Mouse (Mus musculus) thymus, postnatal 0 days (tissue): ENCODE data around the gene Def6. TPM values are rescaled to one million over a fixed set of nuclear protein-coding genes. Genes with fewer than 3 reads are reported as not detected.

ENCODE experiments used
- DNase-seq: peaks from one replicate; pipeline ENCODE4 v3.0.0-alpha.2; 2015; ENCODE audit warnings: low spot score
- polyA plus RNA-seq: library from polyadenylated mRNA; unstranded; fragments of >200 nt; fragmentation: Nextera tagmentation; extraction: Ambion mirVana; gene quantifications from 2 replicates; pipeline ENCODE4 v1.2.1, GENCODE M21; 2015

Gene Def6
- polyA plus RNA-seq, 1 experiment from 2014 or later: 234 TPM

DNA sequence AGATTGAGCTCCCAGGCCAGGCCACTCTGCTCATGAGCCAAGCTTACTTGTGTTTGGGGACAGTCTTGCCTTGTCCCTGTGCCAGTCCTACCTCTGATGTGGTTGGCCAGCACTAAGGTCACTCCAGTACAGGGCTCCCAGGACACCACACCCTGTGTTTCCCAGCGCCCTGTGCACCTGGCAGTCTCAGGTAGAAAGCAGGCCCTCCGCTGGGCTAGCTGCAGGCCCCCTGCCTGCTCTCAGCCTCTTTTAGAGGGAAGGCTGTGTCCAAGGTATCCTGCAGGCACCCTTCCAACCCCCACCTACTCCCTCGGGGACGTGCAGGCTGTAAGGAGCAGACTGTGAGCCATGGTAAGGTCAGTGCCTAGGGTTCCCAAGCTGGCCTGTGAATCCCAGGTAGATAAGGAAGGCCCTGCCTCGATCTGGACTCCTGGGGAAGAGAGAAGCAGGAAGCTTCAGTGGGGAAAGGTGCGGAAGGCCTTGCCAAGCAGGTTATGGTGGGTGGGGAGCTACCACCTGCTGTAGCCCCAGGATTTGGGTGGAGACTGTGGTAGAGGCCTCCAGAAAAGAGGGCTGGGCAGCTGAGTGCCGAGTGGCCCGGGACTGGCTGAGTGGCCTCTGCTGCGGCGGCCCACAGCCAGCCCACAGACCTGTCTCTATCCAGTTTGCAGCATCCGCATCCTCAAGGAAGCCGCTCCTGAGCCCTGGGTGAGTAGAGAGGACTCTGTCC is 64.1 kb downstream of the Def6 start:
- no peak for DNase-seq

DNA sequence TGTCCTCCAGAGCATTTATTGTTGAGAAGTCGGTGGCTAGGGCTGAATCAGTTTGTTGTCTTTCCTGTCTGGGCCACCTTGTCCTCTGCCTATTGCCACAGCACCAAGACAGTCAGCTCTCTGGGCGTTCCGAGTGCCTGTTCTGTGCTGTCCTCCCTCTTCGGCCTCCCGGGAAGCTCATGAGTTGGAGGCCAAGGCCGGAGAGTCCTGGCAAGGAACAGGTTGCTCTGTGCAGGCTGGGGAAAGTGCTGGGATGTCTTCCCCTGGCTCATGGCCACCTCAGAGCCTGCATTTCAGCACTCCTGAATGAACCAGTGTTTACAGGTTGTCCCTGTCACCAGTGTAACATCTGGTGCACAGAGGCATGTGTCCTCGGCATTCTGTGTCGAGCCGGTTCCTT is 64.7 kb downstream of the Def6 start:
- no peak for DNase-seq

DNA sequence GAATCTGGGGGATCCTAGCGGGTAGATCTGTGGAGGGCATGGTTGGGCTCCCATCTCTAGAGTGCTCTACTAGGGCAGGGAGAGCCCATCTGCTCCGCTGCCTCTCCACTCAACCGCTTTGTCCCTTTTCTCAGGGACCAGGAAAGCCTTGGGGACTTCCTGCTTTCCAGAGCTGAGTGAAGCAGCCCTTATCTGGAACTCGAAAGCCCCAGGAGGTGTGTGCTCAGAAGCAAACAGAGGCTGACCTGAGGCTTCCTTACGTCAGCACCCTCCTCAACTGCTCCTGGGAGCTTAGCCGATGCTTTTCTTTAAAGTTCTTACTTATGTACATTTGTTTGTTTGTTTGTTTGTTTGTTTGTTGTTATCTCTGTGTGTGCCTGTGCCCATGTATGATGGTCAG is 65.3 kb downstream of the Def6 start:
- DNase-seq: no peak

DNA sequence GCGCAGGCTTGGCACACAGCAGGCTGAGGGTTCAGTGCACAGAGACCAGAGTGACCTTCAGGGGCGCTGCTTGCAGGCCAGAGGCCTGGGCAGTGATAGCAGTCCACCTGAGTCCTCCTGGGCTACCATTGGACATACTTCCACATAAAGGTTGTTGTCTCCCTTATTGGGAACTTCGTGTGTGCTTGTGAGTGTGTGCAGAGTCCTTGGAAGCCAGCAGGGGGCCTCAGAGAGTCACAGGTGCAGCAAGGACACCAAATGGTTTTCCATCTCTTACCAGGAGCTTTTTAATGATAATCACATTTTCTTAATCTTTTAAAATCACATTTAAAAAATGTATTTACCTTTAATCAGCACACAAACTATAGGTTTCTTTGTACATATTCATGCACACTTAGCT is 67.2 kb downstream of the Def6 start:
- no peak for DNase-seq

DNA sequence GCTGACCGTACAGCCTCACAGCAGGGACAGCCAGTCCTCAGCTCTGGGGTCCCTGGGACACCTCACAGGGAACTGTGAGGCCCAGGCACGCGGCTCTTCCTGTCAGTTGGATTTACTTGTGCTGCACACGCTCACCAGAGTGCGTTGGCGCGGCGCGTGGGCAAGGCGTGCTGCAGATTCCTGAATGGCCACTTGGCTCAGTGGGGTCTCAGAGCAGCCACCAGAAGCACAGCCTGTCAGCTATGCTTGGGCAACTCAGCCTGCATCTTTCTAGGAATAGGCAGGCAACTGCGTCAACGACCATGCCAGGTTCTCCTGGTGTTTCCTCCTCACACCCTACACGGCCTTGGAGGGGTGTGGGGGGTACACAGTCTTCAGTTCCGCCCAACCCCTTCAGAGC is 69.6 kb downstream of the Def6 start:
- DNase-seq: no peak

DNA sequence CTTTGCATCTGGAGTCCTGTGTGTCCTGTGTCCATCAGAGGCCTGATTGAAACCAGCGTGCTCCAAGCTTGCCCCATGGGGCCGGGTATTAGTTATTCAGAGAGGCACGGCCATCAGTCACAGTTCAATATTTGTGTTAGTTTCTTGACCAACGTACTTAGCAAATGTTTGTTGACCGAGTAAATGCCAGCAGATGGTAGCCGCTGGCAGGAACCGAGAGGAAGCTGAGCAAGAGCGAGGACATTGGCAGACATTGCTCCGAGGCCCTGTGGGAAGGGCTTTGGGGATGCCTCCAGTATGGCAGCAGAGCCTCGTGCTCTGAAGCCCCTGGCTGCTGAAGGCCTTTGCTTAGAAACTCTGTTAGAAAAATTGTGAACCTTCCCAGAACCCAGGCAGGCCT is 70.1 kb downstream of the Def6 start:
- DNase-seq: no peak

DNA sequence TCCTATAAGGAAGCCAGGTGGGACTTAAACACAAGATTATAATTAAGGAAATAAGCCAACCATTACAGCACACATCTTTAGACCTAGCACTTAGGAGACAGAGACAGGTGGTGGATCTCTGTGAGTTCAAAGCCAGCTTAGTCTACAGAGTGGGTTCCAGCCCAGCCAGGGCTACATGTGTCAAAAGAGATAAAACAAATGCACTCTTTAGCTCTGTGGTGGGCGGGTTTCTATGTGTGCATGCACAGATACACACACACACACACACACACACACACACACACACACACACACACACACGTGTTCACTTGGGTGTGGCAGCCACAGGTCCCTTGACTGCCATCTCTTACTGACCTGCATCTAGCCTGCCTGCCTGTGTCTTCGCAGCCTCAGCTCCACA is 70.6 kb downstream of the Def6 start:
- no peak for DNase-seq

Other genes with a start within 250 kb of the Def6 start
- 1.3 and 2.0 TPM in 2 replicates for gene Tcp11, start 127.1 kb upstream of the Def6 start, polyA plus RNA-seq
- gene Scube3, start 65.6 kb upstream of the Def6 start, polyA plus RNA-seq: 0.08 and 0.12 TPM in 2 replicates
- 15.0 and 17.8 TPM in 2 replicates for gene Zfp523, start 30.6 kb upstream of the Def6 start, polyA plus RNA-seq
- gene Ppard, start 24.9 kb downstream of the Def6 start, polyA plus RNA-seq: 2.3 and 3.0 TPM in 2 replicates
- gene Fance, start 105.7 kb downstream of the Def6 start, polyA plus RNA-seq: 20.7 and 27.6 TPM in 2 replicates
- 790 and 815 TPM in 2 replicates for gene Rpl10a, start 120.7 kb downstream of the Def6 start, polyA plus RNA-seq
- gene Tead3, start 143.0 kb downstream of the Def6 start, polyA plus RNA-seq: 2.1 and 2.2 TPM in 2 replicates
- gene Tulp1, start 157.4 kb downstream of the Def6 start, polyA plus RNA-seq: 0.54 and 0.56 TPM in 2 replicates